Mouse (Mus musculus) hindbrain, embryonic 11.5 days (tissue): Measurements from ENCODE around the gene Pls3. TPM values are rescaled to one million over a fixed set of nuclear protein-coding genes. Genes with fewer than 3 reads are reported as not detected.

Source experiments
- ATAC-seq: fragments of 200-750 bp; cut with Nextera tagmentation; 2 replicates; pipeline ENCODE4 v1.8.0; 2017; ENCODE audit warnings: mild to moderate bottlenecking, moderate TSS enrichment, moderate library complexity; ENCODE audit not compliant: low FRiP score
- DNase-seq: peaks from one replicate; pipeline ENCODE4 v3.0.0-alpha.2; 2015; ENCODE audit warnings: low spot score
- H3K27ac ChIP-seq: fragments of 300-500 bp; sonication (generic); 2 replicates; pipeline ENCODE4 v1.5.1; 2014; ENCODE audit warnings: mild to moderate bottlenecking, low read depth, low read length
- H3K27me3 ChIP-seq: fragments of 300-500 bp; sonication (generic); 2 replicates; pipeline ENCODE4 v1.6.1; 2014; ENCODE audit warnings: mild to moderate bottlenecking, low read length, moderate library complexity, mixed read lengths; ENCODE audit not compliant: control insufficient read depth, insufficient read depth
- H3K36me3 ChIP-seq: fragments of 300-500 bp; sonication (generic); 2 replicates; pipeline ENCODE4 v1.6.1; 2014; ENCODE audit warnings: mild to moderate bottlenecking, low read length, moderate library complexity, mixed read lengths; ENCODE audit not compliant: control insufficient read depth, insufficient read depth
- H3K4me1 ChIP-seq: fragments of 300-500 bp; sonication (generic); replicated peaks from 2 replicates; pipeline ENCODE4 v1.6.1; 2014; ENCODE audit warnings: low read length, mixed read lengths; ENCODE audit not compliant: control insufficient read depth, insufficient read depth
- H3K4me2 ChIP-seq: fragments of 300-500 bp; sonication (generic); replicated peaks from 2 replicates; pipeline ENCODE4 v1.6.1; 2014; ENCODE audit warnings: mild to moderate bottlenecking, low read depth, low read length
- H3K4me3 ChIP-seq: fragments of 300-500 bp; sonication (generic); 2 replicates; pipeline ENCODE4 v1.5.1; 2014; ENCODE audit warnings: low read depth, low read length
- H3K9ac ChIP-seq: fragments of 300-500 bp; sonication (generic); 2 replicates; pipeline ENCODE4 v1.6.1; 2014; ENCODE audit warnings: low read depth, low read length
- H3K9me3 ChIP-seq: fragments of 300-500 bp; sonication (generic); 2 replicates; pipeline ENCODE4 v1.6.1; 2016; ENCODE audit warnings: low read length; ENCODE audit not compliant: control insufficient read depth
- WGBS: fragments of 180-500 bp; shearing (Covaris S2); extraction: QIAGEN DNeasy Blood & Tissue Kit; methylation state at CpG from one replicate; pipeline ENCODE4 v1.1.7; 2014; 5-methylcytosine and 5-hydroxymethylcytosine counted together
- polyA plus RNA-seq: library from polyadenylated mRNA; unstranded; fragments of >200 nt; fragmentation: Nextera tagmentation; extraction: Ambion mirVana; gene quantifications from 2 replicates; pipeline ENCODE4 v1.2.1, GENCODE M21; 2014

The Pls3 gene
- polyA plus RNA-seq, 1 experiment from 2014 or later = 67.2 TPM

DNA sequence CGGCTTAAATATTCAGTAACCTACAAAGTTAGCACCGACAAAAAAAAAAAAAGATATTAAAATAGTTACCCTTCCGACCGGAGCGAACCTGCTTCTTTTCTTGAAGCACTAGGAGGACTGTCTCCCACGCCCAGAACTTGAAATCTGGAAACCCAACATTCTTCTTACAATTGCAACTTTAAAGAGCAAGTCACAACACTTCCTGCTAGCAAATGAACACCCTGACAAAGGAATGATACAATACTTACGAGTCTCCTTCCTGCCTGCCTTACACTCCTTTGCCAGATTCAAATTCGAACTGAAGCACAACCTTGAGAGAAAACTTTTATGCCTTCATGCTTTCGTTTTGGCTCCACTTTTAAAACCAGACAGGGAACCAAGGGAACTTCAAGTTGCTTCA is 32.1 kb downstream of the Pls3 start:
- no peak overlapping the region for H3K4me2 ChIP-seq
- H3K9me3 ChIP-seq = no peaks in the 10 kb centered on the region
- H3K4me3 ChIP-seq = no peak overlapping the region
- WGBS = 85% methylated on average over 9 of the region's 9 CpGs
- no peaks in the 10 kb centered on the region for H3K27me3 ChIP-seq
- no peak for ATAC-seq
- H3K9ac ChIP-seq = no peak overlapping the region
- H3K4me1 ChIP-seq = no peaks in the 10 kb centered on the region
- no peaks in the 10 kb centered on the region for H3K36me3 ChIP-seq
- DNase-seq = no peak
- H3K27ac ChIP-seq = no peak overlapping the region

DNA sequence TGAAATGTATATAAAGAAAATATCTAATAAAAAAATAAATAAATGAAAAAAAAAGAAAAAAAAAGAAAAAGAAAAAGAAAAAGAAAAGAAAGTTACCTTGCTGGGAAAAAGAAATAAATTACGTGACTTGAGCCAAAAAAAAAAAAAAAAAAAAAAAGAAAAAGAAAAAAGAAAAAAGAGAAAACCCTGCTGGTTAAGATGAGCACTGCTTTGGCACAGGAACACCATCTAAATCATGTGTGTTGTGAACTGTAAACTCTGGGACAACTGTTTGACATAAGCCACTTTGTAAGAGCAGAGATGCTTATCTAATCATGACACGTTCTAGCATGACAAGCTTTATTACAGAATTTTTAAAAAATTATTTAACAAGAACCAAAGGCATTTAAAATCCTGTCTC is 32.9 kb downstream of the Pls3 start:
- Histone ChIP-seq H3K9me3 (no peaks in the 10 kb centered on the region), H3K27me3 (no peaks in the 10 kb centered on the region), H3K27ac (no peak overlapping the region), H3K36me3 (no peaks in the 10 kb centered on the region), H3K4me2 (no peak overlapping the region), H3K4me1 (no peaks in the 10 kb centered on the region), H3K4me3 (no peak overlapping the region), H3K9ac (no peak overlapping the region)
- ATAC-seq (no peak), DNase-seq (no peak)
- WGBS = 80% methylated on average over 2 of the region's 2 CpGs

GRCm38 (mm10) chrX:75840263-75840662 is 34.7 kb downstream of the Pls3 start:
- Histone ChIP-seq H3K27me3 (no peaks in the 10 kb centered on the region), H3K4me1 (no peaks in the 10 kb centered on the region), H3K4me2 (no peak overlapping the region), H3K9me3 (no peaks in the 10 kb centered on the region), H3K4me3 (no peak overlapping the region), H3K27ac (no peak overlapping the region), H3K9ac (no peak overlapping the region), H3K36me3 (no peaks in the 10 kb centered on the region)
- WGBS = 92% methylated on average over 4 of the region's 4 CpGs
- ATAC-seq (no peak), DNase-seq (no peak)

GRCm38 (mm10) chrX:75834836-75835235 is 40.1 kb downstream of the Pls3 start:
- Histone ChIP-seq H3K9ac (no peak overlapping the region), H3K4me1 (no peaks in the 10 kb centered on the region), H3K4me2 (no peak overlapping the region), H3K27ac (no peak overlapping the region), H3K9me3 (no peaks in the 10 kb centered on the region), H3K27me3 (no peaks in the 10 kb centered on the region), H3K36me3 (no peaks in the 10 kb centered on the region), H3K4me3 (no peak overlapping the region)
- ATAC-seq (no peak), DNase-seq (no peak)
- WGBS = 56% methylated on average over 2 of the region's 2 CpGs

DNA sequence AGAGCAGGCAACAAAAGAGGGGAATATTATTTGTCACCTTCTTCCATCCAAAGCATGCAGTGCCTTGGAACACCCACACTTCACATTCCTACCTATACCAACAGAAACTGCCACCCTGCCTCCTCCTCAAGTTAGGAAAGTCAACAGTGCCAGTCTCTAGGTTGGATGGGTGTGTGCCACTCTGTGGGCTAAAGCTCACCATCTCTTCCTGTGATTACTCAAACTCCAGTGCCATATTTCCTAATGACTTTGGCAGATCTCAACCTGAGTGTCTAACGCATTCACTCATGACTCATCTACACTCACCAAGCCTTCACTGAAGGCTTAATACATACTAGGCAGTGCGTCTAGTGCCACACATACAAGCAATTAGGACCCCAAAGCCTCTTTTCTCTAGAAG is 40.7 kb downstream of the Pls3 start:
- Histone ChIP-seq H3K27me3 (no peaks in the 10 kb centered on the region), H3K9me3 (no peaks in the 10 kb centered on the region), H3K4me2 (no peak overlapping the region), H3K9ac (no peak overlapping the region), H3K27ac (no peak overlapping the region), H3K36me3 (no peaks in the 10 kb centered on the region), H3K4me3 (no peak overlapping the region), H3K4me1 (no peaks in the 10 kb centered on the region)
- no peak for ATAC-seq
- 96% methylated on average over 2 of the region's 2 CpGs for WGBS
- DNase-seq = no peak

GRCm38 (mm10) chrX:75833006-75833641 is 41.9 kb downstream of the Pls3 start:
- Histone ChIP-seq H3K4me3 (no peak overlapping the region), H3K27me3 (no peaks in the 10 kb centered on the region), H3K9me3 (no peaks in the 10 kb centered on the region), H3K4me1 (no peaks in the 10 kb centered on the region), H3K9ac (no peak overlapping the region), H3K4me2 (no peak overlapping the region), H3K36me3 (no peaks in the 10 kb centered on the region), H3K27ac (no peak overlapping the region)
- 84% methylated on average over 11 of the region's 11 CpGs for WGBS
- DNase-seq = no peak
- ATAC-seq = no peak

DNA sequence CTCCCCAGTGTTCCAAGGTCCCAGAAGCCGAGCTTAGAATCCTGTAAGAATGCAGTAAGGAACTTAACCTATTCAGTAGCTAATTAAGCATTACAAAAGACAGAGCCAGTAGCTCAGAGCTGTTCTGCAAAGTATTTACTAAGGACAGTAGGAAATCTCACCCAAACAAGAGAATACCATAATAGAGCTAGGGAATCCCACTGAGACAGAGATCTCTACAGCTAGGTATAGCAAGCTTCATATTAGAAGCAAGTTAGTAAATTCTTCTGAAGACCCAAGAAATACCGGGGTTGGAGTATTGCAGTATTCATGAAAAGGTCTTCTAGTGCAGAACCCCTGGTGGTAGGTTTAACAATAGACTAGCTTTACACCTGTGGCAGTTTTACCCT is 45.1 kb downstream of the Pls3 start:
- Histone ChIP-seq H3K36me3 (no peaks in the 10 kb centered on the region), H3K4me1 (no peaks in the 10 kb centered on the region), H3K27me3 (no peaks in the 10 kb centered on the region), H3K9ac (no peak overlapping the region), H3K4me2 (no peak overlapping the region), H3K9me3 (no peaks in the 10 kb centered on the region), H3K4me3 (no peak overlapping the region), H3K27ac (no peak overlapping the region)
- ATAC-seq (no peak), DNase-seq (no peak)
- 27% methylated on average over 2 of the region's 2 CpGs for WGBS

- Histone ChIP-seq H3K4me2 (no peak overlapping the region), H3K9ac (no peak overlapping the region), H3K27me3 (no peaks in the 10 kb centered on the region), H3K4me3 (no peak overlapping the region), H3K4me1 (no peaks in the 10 kb centered on the region), H3K36me3 (no peaks in the 10 kb centered on the region), H3K9me3 (no peaks in the 10 kb centered on the region), H3K27ac (no peak overlapping the region)
- 57% methylated on average over 7 of the region's 7 CpGs for WGBS
- ATAC-seq (no peak), DNase-seq (no peak)
Measured at GRCm38 (mm10) chrX:75829240-75829866, 45.6 kb downstream of the Pls3 start.

DNA sequence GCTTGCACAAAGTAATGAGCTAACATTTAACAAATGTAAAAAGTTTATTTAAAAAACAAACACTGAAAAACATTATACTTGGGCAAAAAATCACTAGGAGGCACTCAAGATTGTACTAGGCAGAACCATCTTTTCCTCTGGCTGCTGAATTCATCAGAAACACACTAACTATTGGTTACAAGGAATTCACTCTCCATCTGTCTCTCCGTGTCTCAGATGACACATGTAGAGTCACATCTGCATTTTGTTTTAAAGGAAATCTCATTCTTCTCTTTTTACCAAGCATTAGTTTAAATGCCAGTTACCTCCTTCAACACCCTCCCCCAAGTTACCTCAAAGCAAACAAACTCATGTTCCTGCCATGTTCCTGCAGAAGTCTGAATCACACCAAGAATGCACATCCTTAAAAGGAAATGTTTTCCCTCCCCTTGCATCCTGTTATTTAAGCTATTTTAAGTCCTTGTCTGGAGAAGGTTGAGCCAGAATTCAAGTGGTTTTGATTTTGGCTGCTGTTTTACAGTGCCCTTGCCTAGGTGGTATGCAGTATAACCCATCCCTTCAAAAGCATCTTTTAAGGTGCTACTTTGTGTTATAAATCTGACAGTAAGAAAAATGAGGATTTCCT is 56.2 kb downstream of the Pls3 start:
- Histone ChIP-seq H3K4me3 (no peak overlapping the region), H3K9ac (no peak overlapping the region), H3K9me3 (no peaks in the 10 kb centered on the region), H3K36me3 (no peaks in the 10 kb centered on the region), H3K4me2 (no peak overlapping the region), H3K27ac (no peak overlapping the region), H3K27me3 (no peaks in the 10 kb centered on the region), H3K4me1 (no peaks in the 10 kb centered on the region)
- 73% methylated on average over 1 of the region's 1 CpGs for WGBS
- ATAC-seq = no peak
- DNase-seq = no peak
